Comparison of ENCODE assay signal across 31 mouse cellular contexts in the genomic region with DNA sequence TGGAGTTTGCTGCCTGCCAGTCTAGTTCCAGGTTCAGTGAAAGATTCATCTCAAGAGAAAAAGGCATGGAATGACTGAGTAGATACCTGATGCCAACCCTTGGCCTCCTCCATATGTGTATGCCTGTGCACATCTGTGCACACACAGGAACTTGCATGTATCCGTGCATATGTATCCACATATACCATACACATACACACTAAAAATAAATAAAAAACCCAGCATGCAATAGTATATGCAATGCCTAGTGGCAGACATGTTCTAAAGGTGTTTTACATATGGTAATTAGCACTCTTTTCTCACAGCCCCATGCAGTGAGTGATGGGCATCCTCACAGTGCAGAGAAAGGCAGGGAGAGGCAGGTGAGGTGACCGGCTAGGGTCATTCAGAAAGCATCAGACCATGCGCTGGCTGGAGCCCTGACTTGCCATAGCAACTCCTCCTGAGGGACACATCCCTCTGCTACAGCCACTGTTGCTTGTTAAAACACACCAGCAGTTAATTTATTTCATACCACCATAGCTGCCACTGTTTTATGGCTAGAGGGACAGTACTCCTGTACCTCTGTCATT. TPM values are rescaled to one million over a fixed set of nuclear protein-coding genes. Genes with fewer than 3 reads are reported as not detected.
DNase-seq lines count a peak whose midpoint lies in the region; ATAC-seq and TF ChIP-seq lines count a peak whose summit lies in the region.
"Had no signal": no experiment of that assay in that cellular context is flagged by ENCODE, and none has a peak within 500 bp of the region (broad histone marks: within the 10 kb centered on the region; RNA-seq: fewer than 3 reads in every experiment).

No protein-coding gene starts in this region.

- TF ChIP-seq POLR2A in brain, embryonic 14.5 days (IDR thresholded peaks at IDR 0.05; ENCODE audit: borderline replicate concordance, extremely low read depth, insufficient read depth, insufficient read length, poor library complexity, severe bottlenecking) = no peak

- WGBS in hindbrain, embryonic 12.5 days = 73% methylated on average over 3 of the region's 3 CpGs
- WGBS in hindbrain, embryonic 14.5 days = 61% methylated on average over 3 of the region's 3 CpGs
- 66% methylated on average over 3 of the region's 3 CpGs for WGBS in hindbrain, postnatal 0 days
- WGBS in midbrain, embryonic 16.5 days = 71% methylated on average over 3 of the region's 3 CpGs

- H3K27me3 ChIP-seq in hindbrain, embryonic 12.5 days = no peaks in the 10 kb centered on the region
- H3K27me3 ChIP-seq in hindbrain, embryonic 14.5 days (ENCODE audit: control insufficient read depth, insufficient read depth, low read length) = no peaks in the 10 kb centered on the region
- no peaks in the 10 kb centered on the region for H3K27me3 ChIP-seq in hindbrain, postnatal 0 days (ENCODE audit: insufficient read depth, low read length)
- H3K27me3 ChIP-seq in midbrain, embryonic 16.5 days (ENCODE audit: control insufficient read depth, insufficient read depth, low read depth, low read length) = no peaks in the 10 kb centered on the region
- H3K27me3 ChIP-seq: embryonic facial prominence, embryonic 13.5 days; limb, embryonic 13.5 days; lung, embryonic 15.5 days; megakaryocyte, embryonic 14.5 days; stomach, embryonic 15.5 days had no signal

- no peak for TF ChIP-seq CTCF in brain, embryonic 14.5 days (IDR thresholded peaks at IDR 0.05; ENCODE audit: borderline replicate concordance, extremely low read depth, insufficient read depth, insufficient read length)
- no peak for TF ChIP-seq CTCF in hindbrain, postnatal 0 days (IDR thresholded peaks at IDR 0.05; ENCODE audit: low read depth)

- H3K4me1 ChIP-seq in hindbrain, embryonic 12.5 days = peaks cover 4% of the 10 kb centered on the region; the same call in 1 of the 2 replicates
- H3K4me1 ChIP-seq in hindbrain, embryonic 14.5 days (replicated peaks; ENCODE audit: control insufficient read depth, insufficient read depth, low read length) = 0 out of 2 replicates have a peak, but pooled peaks cover 4% of the 10 kb centered on the region
- no peaks in the 10 kb centered on the region for H3K4me1 ChIP-seq in hindbrain, postnatal 0 days (ENCODE audit: insufficient read depth, low read length)
- H3K4me1 ChIP-seq in midbrain, embryonic 16.5 days (ENCODE audit: control insufficient read depth, insufficient read depth, low read length) = peaks cover 3% of the 10 kb centered on the region; the same call in 1 of the 2 replicates
- H3K4me1 ChIP-seq: embryonic facial prominence, embryonic 13.5 days; forebrain, embryonic 10.5 days; limb, embryonic 13.5 days; lung, embryonic 15.5 days; megakaryocyte, embryonic 14.5 days; stomach, embryonic 15.5 days had no signal

- DNase-seq in hindbrain, embryonic 14.5 days (ENCODE audit: low spot score) = no peak
- DNase-seq in brain, embryonic 14.5 days (ENCODE audit: low read depth) = peak; percentile 2
- no peak for DNase-seq in hindbrain, postnatal 0 days (ENCODE audit: low spot score)
- no peak for DNase-seq in kidney, adult 8-10 months
- no peak for DNase-seq in cerebellum, postnatal 14 days
- DNase-seq: adrenal gland, postnatal 14 days; cerebellum, adult 11-12 months; cerebellum, adult 9-11 months; gastrocnemius, postnatal 14 days; heart, postnatal 14 days; kidney, adult 11 months; kidney, postnatal 36 days; lung, postnatal 4 days; right cerebral cortex, postnatal 14 days had no signal

- H3K9ac ChIP-seq in hindbrain, embryonic 12.5 days = no peak overlapping the region
- no peak overlapping the region for H3K9ac ChIP-seq in hindbrain, embryonic 14.5 days
- no peak overlapping the region for H3K9ac ChIP-seq in hindbrain, postnatal 0 days (replicated peaks; ENCODE audit: low read length)
- H3K9ac ChIP-seq in midbrain, embryonic 16.5 days (ENCODE audit: low read depth, low read length) = no peak overlapping the region
- H3K9ac ChIP-seq: embryonic facial prominence, embryonic 13.5 days; limb, embryonic 13.5 days; lung, embryonic 15.5 days; stomach, embryonic 15.5 days had no signal

- H3K36me3 ChIP-seq in hindbrain, embryonic 12.5 days = no peaks in the 10 kb centered on the region
- no peaks in the 10 kb centered on the region for H3K36me3 ChIP-seq in hindbrain, embryonic 14.5 days (replicated peaks; ENCODE audit: control insufficient read depth, insufficient read depth)
- no peaks in the 10 kb centered on the region for H3K36me3 ChIP-seq in hindbrain, postnatal 0 days (ENCODE audit: insufficient read depth, low read length)
- H3K36me3 ChIP-seq in midbrain, embryonic 16.5 days (ENCODE audit: control insufficient read depth, insufficient read depth, low read length) = no peaks in the 10 kb centered on the region
- H3K36me3 ChIP-seq: embryonic facial prominence, embryonic 13.5 days; forebrain, embryonic 10.5 days; limb, embryonic 13.5 days; lung, embryonic 15.5 days; stomach, embryonic 15.5 days had no signal

- no peak overlapping the region for H3K27ac ChIP-seq in hindbrain, embryonic 12.5 days
- no peak overlapping the region for H3K27ac ChIP-seq in hindbrain, embryonic 14.5 days
- no peak overlapping the region for H3K27ac ChIP-seq in hindbrain, postnatal 0 days
- H3K27ac ChIP-seq in midbrain, embryonic 16.5 days (ENCODE audit: low read length) = no peak overlapping the region
- H3K27ac ChIP-seq: embryonic facial prominence, embryonic 13.5 days; forebrain, embryonic 10.5 days; layer of hippocampus, adult 2 months; limb, embryonic 13.5 days; lung, embryonic 15.5 days; stomach, embryonic 15.5 days had no signal

- no peaks in the 10 kb centered on the region for H3K9me3 ChIP-seq in hindbrain, embryonic 12.5 days (replicated peaks)
- H3K9me3 ChIP-seq in hindbrain, embryonic 14.5 days (ENCODE audit: control insufficient read depth, low read length) = no peaks in the 10 kb centered on the region
- H3K9me3 ChIP-seq in hindbrain, postnatal 0 days (ENCODE audit: low read length) = no peaks in the 10 kb centered on the region
- H3K9me3 ChIP-seq in midbrain, embryonic 16.5 days (replicated peaks; ENCODE audit: control insufficient read depth, low read length, poor library complexity, severe bottlenecking) = no peaks in the 10 kb centered on the region
- H3K9me3 ChIP-seq: embryonic facial prominence, embryonic 13.5 days; forebrain, embryonic 10.5 days; limb, embryonic 13.5 days; lung, embryonic 15.5 days; stomach, embryonic 15.5 days had no signal

- no peak overlapping the region for H3K4me3 ChIP-seq in hindbrain, embryonic 12.5 days
- no peak overlapping the region for H3K4me3 ChIP-seq in hindbrain, embryonic 14.5 days (replicated peaks; ENCODE audit: low read length)
- no peak overlapping the region for H3K4me3 ChIP-seq in hindbrain, postnatal 0 days (ENCODE audit: low read length)
- no peak overlapping the region for H3K4me3 ChIP-seq in midbrain, embryonic 16.5 days (ENCODE audit: low read depth, low read length)
- H3K4me3 ChIP-seq: embryonic facial prominence, embryonic 13.5 days; forebrain, embryonic 10.5 days; layer of hippocampus, adult 2 months; limb, embryonic 13.5 days; lung, embryonic 15.5 days; megakaryocyte, embryonic 14.5 days; stomach, embryonic 15.5 days had no signal

- no peak overlapping the region for H3K4me2 ChIP-seq in hindbrain, embryonic 12.5 days (replicated peaks)
- no peak overlapping the region for H3K4me2 ChIP-seq in hindbrain, embryonic 14.5 days (replicated peaks)
- H3K4me2 ChIP-seq in hindbrain, postnatal 0 days (ENCODE audit: low read depth, low read length) = no peak overlapping the region
- H3K4me2 ChIP-seq in midbrain, embryonic 16.5 days (ENCODE audit: low read length) = no peak overlapping the region
- H3K4me2 ChIP-seq: embryonic facial prominence, embryonic 13.5 days; limb, embryonic 13.5 days; liver, embryonic 11.5 days; lung, embryonic 15.5 days; stomach, embryonic 15.5 days had no signal

- ATAC-seq in hindbrain, embryonic 12.5 days (ENCODE audit: low FRiP score) = 0 out of 2 replicates have a peak, but pooled peaks have one; percentile 32
- no peak for ATAC-seq in hindbrain, embryonic 14.5 days (ENCODE audit: low FRiP score)
- 0 out of 2 replicates have a peak, but pooled peaks have one; percentile 21 for ATAC-seq in hindbrain, postnatal 0 days
- ATAC-seq in midbrain, embryonic 16.5 days = peak; percentile 48; the same call in 1 of the 2 replicates
- ATAC-seq: CD4-positive, CD25-positive, alpha-beta regulatory T cell, adult 4 months had no signal

RNA-seq across cellular contexts. Expression of gene Themis3, which starts 24.9 kb away (rescaled TPM):
- polyA plus RNA-seq in hindbrain, embryonic 12.5 days (2016; fragmentation: Nextera tagmentation; extraction: Ambion mirVana) = not detected in 2 replicates
- polyA plus RNA-seq in hindbrain, embryonic 14.5 days (2014; fragmentation: Nextera tagmentation; extraction: Ambion mirVana) = not detected in 2 replicates
- not detected in 2 replicates for polyA plus RNA-seq in brain, embryonic 14.5 days (2012; rRNA removed)
- 0.10 TPM in 1 of 2 replicates, not detected in the other for total RNA-seq in hindbrain, postnatal 0 days (2014; rRNA removed)
- polyA plus RNA-seq in hindbrain, postnatal 0 days (2015; fragmentation: Nextera tagmentation; extraction: Ambion mirVana) = not detected in 2 replicates
- not detected in 2 replicates for polyA plus RNA-seq in midbrain, embryonic 16.5 days (2015; fragmentation: Nextera tagmentation; extraction: Ambion mirVana)
- total RNA-seq: adrenal gland, postnatal 14 days; common myeloid progenitor, adult 5-6 weeks; gastrocnemius, postnatal 14 days; granulocyte monocyte progenitor cell, adult 5-6 weeks; heart, postnatal 14 days; layer of hippocampus, adult 2 months; layer of hippocampus, postnatal 14 days had no signal
- polyA plus RNA-seq: CD4-positive, CD25-positive, alpha-beta regulatory T cell, adult 4 months; heart, embryonic 14.5 days; liver, embryonic 11.5 days; liver, embryonic 16.5 days; neural tube, embryonic 11.5 days had no signal
